Mouse (Mus musculus) neural tube, embryonic 12.5 days (tissue): ENCODE measurements at regions not wholly inside any gene's neighbourhood (a gene's known extent, or its start where the extent isn't known, plus 50 kb on each side); places are given as distances from the start of the nearest gene placed in this dataset.

Experiments
- ATAC-seq: fragments of 200-750 bp; cut with Nextera tagmentation; 2 replicates; pipeline ENCODE4 v1.8.0; 2017; ENCODE audit warnings: low read depth, mild to moderate bottlenecking, moderate TSS enrichment, moderate library complexity; ENCODE audit not compliant: low FRiP score
- H3K27ac ChIP-seq: fragments of 300-500 bp; sonication (generic); 2 replicates; pipeline ENCODE4 v1.5.1; 2016
- H3K27me3 ChIP-seq: fragments of 300-500 bp; sonication (generic); replicated peaks from 2 replicates; pipeline ENCODE4 v1.6.1; 2016; ENCODE audit warnings: mild to moderate bottlenecking
- H3K36me3 ChIP-seq: fragments of 300-500 bp; sonication (generic); 2 replicates; pipeline ENCODE4 v1.6.1; 2016; ENCODE audit warnings: mild to moderate bottlenecking
- H3K4me1 ChIP-seq: fragments of 300-500 bp; sonication (generic); 2 replicates; pipeline ENCODE4 v1.6.1; 2016
- H3K4me2 ChIP-seq: fragments of 300-500 bp; sonication (generic); replicated peaks from 2 replicates; pipeline ENCODE4 v1.6.1; 2016; ENCODE audit warnings: mild to moderate bottlenecking
- H3K4me3 ChIP-seq: fragments of 300-500 bp; sonication (generic); 2 replicates; pipeline ENCODE4 v1.5.1; 2016
- H3K9ac ChIP-seq: fragments of 300-500 bp; sonication (generic); 2 replicates; pipeline ENCODE4 v1.6.1; 2016; ENCODE audit warnings: mild to moderate bottlenecking
- H3K9me3 ChIP-seq: fragments of 300-500 bp; sonication (generic); 2 replicates; pipeline ENCODE4 v1.6.1; 2016; ENCODE audit warnings: mild to moderate bottlenecking
- WGBS: fragments of 180-500 bp; shearing (Covaris S2); methylation state at CpG from one replicate; pipeline ENCODE4 v1.1.7; 2016; 5-methylcytosine and 5-hydroxymethylcytosine counted together

DNA sequence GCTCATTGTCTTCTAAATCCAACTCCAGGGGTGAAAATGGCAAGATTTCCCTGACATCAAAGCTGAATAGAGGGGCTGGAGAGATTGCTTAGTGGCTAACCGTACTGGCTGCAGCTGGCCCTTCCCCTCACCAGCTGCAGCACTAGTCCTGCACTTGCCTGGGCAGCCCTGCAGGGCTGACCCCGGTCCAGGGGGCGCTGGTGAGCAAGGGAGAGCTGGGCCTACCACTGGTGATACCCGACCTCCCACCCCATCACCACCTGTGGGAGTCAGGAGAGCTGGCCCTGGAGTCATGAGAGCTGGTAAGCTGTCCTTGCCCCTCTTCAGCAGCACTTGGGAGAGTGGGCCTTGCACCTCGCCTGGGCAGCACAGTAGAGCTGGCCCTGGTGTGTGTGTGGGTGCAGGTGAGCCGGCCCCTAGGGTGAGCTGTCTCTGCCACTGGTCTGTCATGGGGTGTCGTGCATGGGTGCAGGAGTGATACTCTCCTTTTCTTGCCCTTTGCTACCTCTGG, 1141.0 kb upstream of the Gulo start:
- Histone ChIP-seq H3K4me2 (no peak overlapping the region), H3K27me3 (no peaks in the 10 kb centered on the region), H3K9me3 (no peaks in the 10 kb centered on the region), H3K36me3 (no peaks in the 10 kb centered on the region), H3K4me1 (no peaks in the 10 kb centered on the region), H3K9ac (no peak overlapping the region), H3K4me3 (no peak overlapping the region), H3K27ac (no peak overlapping the region)
- 47% methylated on average over 7 of the region's 7 CpGs for WGBS
- ATAC-seq = no peak

DNA sequence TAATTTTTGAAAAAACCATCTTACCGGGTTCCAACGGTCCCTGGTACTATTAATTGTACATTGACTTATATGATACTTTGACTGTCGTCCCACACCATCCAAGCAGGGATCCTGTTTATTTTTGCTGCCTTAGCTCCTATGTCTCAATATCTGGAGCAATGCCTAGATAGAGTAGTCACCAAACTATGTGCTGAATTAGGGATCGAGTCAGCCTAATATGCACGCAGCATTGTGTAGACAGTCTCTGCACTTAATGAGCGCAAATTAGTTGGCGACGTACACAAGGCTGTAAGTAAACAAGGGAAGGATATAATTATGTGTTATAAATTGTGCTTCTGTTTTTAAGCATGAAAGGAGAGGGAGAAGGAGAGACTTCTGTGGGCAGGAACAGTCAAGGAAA, 1140.1 kb upstream of the Gulo start:
- 90% methylated on average over 8 of the region's 8 CpGs for WGBS
- no peak overlapping the region for H3K27ac ChIP-seq
- no peaks in the 10 kb centered on the region for H3K27me3 ChIP-seq
- no peaks in the 10 kb centered on the region for H3K9me3 ChIP-seq
- H3K4me2 ChIP-seq = no peak overlapping the region
- no peaks in the 10 kb centered on the region for H3K36me3 ChIP-seq
- no peak overlapping the region for H3K9ac ChIP-seq
- H3K4me1 ChIP-seq = no peaks in the 10 kb centered on the region
- no peak for ATAC-seq
- no peak overlapping the region for H3K4me3 ChIP-seq

DNA sequence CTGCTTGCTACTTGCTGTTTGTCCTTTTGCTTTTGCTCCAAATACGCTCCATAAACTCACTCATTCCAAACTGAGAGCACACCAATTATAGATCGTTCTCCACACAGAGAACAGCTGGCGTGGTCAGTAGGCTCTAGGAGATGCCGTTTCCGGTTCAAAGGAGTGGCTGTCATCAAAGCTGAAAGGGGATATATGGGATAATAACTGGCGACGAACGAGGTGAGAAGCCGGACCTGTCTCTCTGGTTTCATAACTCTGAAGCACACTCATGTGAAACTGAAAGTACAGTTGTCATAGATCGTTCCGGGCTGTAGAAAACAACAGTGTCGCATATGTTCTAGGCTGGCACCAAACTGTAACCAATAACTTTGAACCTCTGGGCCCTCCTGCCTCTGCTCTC, 1137.6 kb upstream of the Gulo start:
- peaks cover 9% of the 10 kb centered on the region for H3K4me1 ChIP-seq
- ATAC-seq = no peak
- no peak overlapping the region for H3K4me2 ChIP-seq
- H3K9ac ChIP-seq = no peak overlapping the region
- H3K9me3 ChIP-seq = no peaks in the 10 kb centered on the region
- H3K4me3 ChIP-seq = no peak overlapping the region
- no peaks in the 10 kb centered on the region for H3K27me3 ChIP-seq
- H3K36me3 ChIP-seq = no peaks in the 10 kb centered on the region
- 87% methylated on average over 12 of the region's 12 CpGs for WGBS
- no peak overlapping the region for H3K27ac ChIP-seq

GRCm38 (mm10) chr14:67145046-67145445, 1136.0 kb upstream of the Gulo start:
- Histone ChIP-seq H3K27me3 (no peaks in the 10 kb centered on the region), H3K4me1 (peaks cover 14% of the 10 kb centered on the region), H3K4me2 (no peak overlapping the region), H3K9me3 (no peaks in the 10 kb centered on the region), H3K27ac (no peak overlapping the region), H3K36me3 (no peaks in the 10 kb centered on the region), H3K9ac (no peak overlapping the region), H3K4me3 (no peak overlapping the region)
- ATAC-seq = no peak
- 92% methylated on average over 6 of the region's 6 CpGs for WGBS

DNA sequence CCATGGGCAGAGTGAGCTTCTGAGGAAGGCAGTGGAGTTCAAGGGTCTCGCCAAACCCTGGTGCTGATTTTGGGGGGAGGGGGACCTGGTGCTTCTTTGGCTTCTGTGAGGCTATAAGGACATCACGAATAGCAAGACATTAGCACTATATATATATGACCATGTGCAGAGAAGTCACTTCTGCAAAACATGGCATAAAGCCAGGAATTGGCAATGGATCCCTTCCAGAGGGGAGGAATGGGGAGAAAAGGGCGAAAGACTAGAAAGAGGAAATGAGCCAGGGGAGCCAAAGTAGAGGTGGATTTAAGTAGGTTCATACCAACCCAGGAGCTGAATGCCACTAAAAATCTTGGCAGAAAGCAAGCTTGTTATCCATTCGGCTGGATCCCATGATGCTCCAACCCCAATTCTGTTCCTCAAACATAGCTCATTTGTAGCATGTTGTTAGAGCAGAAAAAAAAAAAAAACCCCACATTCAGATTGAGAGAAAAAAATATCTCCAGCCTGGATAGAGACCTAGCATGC, 1135.5 kb upstream of the Gulo start:
- no peak overlapping the region for H3K9ac ChIP-seq
- ATAC-seq = no peak
- no peak overlapping the region for H3K27ac ChIP-seq
- peaks cover 14% of the 10 kb centered on the region for H3K4me1 ChIP-seq
- no peaks in the 10 kb centered on the region for H3K27me3 ChIP-seq
- no peaks in the 10 kb centered on the region for H3K36me3 ChIP-seq
- WGBS = 85% methylated on average over 4 of the region's 4 CpGs
- H3K4me3 ChIP-seq = no peak overlapping the region
- no peak overlapping the region for H3K4me2 ChIP-seq
- no peaks in the 10 kb centered on the region for H3K9me3 ChIP-seq

GRCm38 (mm10) chr14:67143826-67144225, 1134.8 kb upstream of the Gulo start:
- Histone ChIP-seq H3K9me3 (no peaks in the 10 kb centered on the region), H3K27ac (no peak overlapping the region), H3K4me3 (no peak overlapping the region), H3K9ac (no peak overlapping the region), H3K4me1 (peaks cover 14% of the 10 kb centered on the region), H3K36me3 (no peaks in the 10 kb centered on the region), H3K4me2 (no peak overlapping the region), H3K27me3 (no peaks in the 10 kb centered on the region)
- no peak for ATAC-seq
- WGBS = 74% methylated on average over 6 of the region's 6 CpGs

DNA sequence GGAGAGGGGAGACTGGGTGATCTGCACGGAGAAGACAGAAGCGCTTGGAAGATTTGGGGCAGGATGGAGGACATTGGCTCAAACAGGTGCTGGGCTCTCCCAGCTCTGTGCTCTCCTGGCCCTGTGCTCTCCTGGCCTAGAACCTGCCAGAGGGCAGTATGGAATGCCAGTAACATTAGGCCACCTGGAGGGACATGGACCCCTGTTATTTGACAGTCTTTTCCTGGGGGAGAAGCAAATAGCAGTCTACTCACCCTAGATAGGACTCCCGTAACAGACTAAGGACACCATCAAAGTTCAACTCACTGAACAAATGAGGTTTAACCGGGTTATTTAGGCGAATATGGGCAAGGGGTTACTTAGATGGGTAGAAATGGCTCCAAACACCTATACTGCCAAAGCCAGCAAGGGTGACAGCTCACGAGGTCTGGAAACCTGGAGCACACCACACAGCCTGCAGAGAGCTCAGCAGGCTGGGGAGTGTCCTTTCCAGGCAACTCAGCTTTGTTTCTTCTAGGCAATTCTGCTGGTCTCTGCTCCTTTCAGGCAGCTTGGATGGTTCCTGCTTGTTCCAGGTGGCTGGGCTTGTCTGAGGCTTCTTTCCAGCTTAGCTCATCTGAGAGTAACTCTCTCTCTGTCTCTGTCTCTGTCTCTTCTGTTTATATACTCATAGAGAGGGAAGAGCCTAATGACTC, 1133.7 kb upstream of the Gulo start:
- Histone ChIP-seq H3K4me2 (no peak overlapping the region), H3K36me3 (no peaks in the 10 kb centered on the region), H3K4me3 (no peak overlapping the region), H3K27ac (no peak overlapping the region), H3K9ac (no peak overlapping the region), H3K9me3 (no peaks in the 10 kb centered on the region), H3K27me3 (no peaks in the 10 kb centered on the region), H3K4me1 (peaks cover 14% of the 10 kb centered on the region)
- 0 out of 2 replicates have a peak, but pooled peaks have one; percentile 50 for ATAC-seq
- WGBS = 81% methylated on average over 6 of the region's 6 CpGs

DNA sequence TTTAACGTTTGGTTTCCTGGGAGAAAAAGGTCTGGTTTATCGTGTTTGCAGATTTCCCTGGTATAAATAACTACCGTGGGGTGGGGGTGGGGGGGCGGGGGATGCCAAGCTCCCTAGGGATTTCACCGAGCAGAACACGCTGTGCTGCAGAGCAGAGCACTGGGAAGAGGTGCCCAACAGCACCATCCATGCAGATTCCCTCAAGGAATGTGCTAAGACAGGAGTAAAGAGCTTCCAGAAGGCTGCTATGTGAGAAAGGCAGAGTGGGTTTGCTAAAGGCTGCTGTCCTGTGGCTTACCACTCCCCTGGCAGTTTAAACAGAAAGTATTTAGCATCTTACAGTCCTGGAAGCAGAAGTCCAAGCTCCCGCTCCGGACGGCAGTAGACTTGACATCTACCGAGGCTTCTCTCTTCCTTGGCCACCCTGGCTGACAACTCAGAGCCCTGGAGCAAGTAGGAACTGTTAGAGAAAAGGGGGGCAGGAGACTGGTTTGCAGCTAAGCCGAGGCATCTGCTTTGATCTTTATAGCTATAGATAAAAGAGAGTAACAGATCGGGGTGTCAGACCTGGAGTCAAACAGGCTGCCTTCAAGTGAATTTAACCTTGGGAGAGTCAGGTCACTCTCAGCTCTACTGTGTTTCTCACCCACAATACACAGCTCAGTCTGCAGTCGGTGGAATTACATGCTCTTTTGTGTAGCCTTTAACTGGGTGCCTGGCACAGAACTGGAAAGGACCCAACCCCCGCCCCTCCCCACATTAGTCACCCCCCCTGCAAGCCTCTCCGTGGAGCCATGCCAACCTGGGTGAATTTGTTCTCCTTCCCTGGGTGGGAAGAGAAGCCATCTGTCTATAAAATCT, 1132.8 kb upstream of the Gulo start:
- Histone ChIP-seq H3K4me1 (peaks cover 14% of the 10 kb centered on the region), H3K9ac (no peak overlapping the region), H3K36me3 (no peaks in the 10 kb centered on the region), H3K27ac (no peak overlapping the region), H3K9me3 (no peaks in the 10 kb centered on the region), H3K27me3 (no peaks in the 10 kb centered on the region), H3K4me2 (peak overlapping the region; percentile 25), H3K4me3 (no peak overlapping the region)
- WGBS = 30% methylated on average over 15 of the region's 15 CpGs
- ATAC-seq = 0 out of 2 replicates have a peak, but pooled peaks have one; percentile 53

GRCm38 (mm10) chr14:67141151-67141550, 1132.1 kb upstream of the Gulo start:
- 79% methylated on average over 7 of the region's 7 CpGs for WGBS
- Histone ChIP-seq H3K4me1 (peaks cover 15% of the 10 kb centered on the region), H3K4me2 (peak overlapping the region; percentile 25; the same call in 1 of the 2 replicates), H3K27me3 (no peaks in the 10 kb centered on the region), H3K36me3 (no peaks in the 10 kb centered on the region), H3K9ac (no peak overlapping the region), H3K27ac (no peak overlapping the region), H3K4me3 (no peak overlapping the region), H3K9me3 (no peaks in the 10 kb centered on the region)
- ATAC-seq = no peak

DNA sequence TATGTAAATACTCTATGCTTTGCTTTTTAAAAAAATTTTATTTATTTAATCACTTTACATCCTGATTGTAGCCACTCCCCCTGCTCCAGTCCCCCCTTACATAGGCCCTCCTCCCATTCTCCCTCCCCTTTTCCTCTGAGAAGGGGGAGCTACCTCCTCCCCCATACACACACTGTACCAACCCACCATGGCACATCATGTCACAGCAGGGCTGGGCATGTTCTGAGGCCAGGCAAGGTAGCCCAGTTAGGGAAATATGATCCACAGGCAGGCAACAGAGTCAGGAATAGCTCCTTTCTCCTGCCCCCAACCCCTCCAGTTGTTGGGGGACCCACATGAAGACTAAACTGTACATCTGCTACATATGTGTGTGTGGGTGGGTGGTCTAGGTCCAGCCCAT, 1130.7 kb upstream of the Gulo start:
- Histone ChIP-seq H3K4me2 (no peak overlapping the region), H3K4me1 (peaks cover 25% of the 10 kb centered on the region), H3K27ac (no peak overlapping the region), H3K36me3 (no peaks in the 10 kb centered on the region), H3K4me3 (no peak overlapping the region), H3K9me3 (no peaks in the 10 kb centered on the region), H3K9ac (no peak overlapping the region), H3K27me3 (no peaks in the 10 kb centered on the region)
- ATAC-seq = no peak

DNA sequence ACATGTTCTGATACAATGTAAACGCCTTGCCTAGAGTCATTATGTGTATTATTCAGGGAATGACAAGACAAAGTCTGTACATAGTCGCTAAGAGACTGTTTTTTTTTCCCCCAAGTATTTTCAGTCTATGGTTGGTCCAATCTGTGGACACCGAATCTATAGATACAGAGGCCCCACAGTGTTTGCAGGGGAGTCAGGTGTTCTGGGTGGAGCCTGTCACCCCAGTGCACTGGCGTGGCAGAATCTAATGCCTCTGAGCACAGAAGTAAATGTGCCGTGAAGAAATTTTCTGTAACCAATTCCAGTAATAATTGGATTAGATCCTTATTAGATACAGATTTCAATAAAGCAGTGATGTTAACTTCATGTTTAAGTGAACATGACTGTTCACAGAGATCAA, 1130.1 kb upstream of the Gulo start:
- Histone ChIP-seq H3K9ac (no peak overlapping the region), H3K4me1 (peaks cover 25% of the 10 kb centered on the region), H3K27ac (no peak overlapping the region), H3K36me3 (no peaks in the 10 kb centered on the region), H3K4me2 (no peak overlapping the region), H3K9me3 (no peaks in the 10 kb centered on the region), H3K4me3 (no peak overlapping the region), H3K27me3 (no peaks in the 10 kb centered on the region)
- no peak for ATAC-seq
- 74% methylated on average over 5 of the region's 5 CpGs for WGBS

- no peaks in the 10 kb centered on the region for H3K36me3 ChIP-seq
- H3K27me3 ChIP-seq = no peaks in the 10 kb centered on the region
- peaks cover 11% of the 10 kb centered on the region for H3K4me1 ChIP-seq
- H3K4me2 ChIP-seq = no peak overlapping the region
- H3K9me3 ChIP-seq = no peaks in the 10 kb centered on the region
- no peak overlapping the region for H3K4me3 ChIP-seq
- no peak overlapping the region for H3K9ac ChIP-seq
- ATAC-seq = peak; percentile 51; the same call in 1 of the 2 replicates
- WGBS = 55% methylated on average over 2 of the region's 2 CpGs
- H3K27ac ChIP-seq = no peak overlapping the region
Measured at GRCm38 (mm10) chr14:67136141-67136498, 1127.1 kb upstream of the Gulo start.
